ENCODE assay signal across 12 mouse cellular contexts in genomic region chr3:148907873-148908272, GRCm38 (mm10).
"Had no signal": no experiment of that assay in that cellular context is flagged by ENCODE, and none has a peak within 500 bp of the region (broad histone marks: within the 10 kb centered on the region; RNA-seq: fewer than 3 reads in every experiment).

No protein-coding gene starts in this region.

- H3K9me3 ChIP-seq: intestine, embryonic 15.5 days; kidney, embryonic 15.5 days; limb, embryonic 15.5 days; liver, embryonic 13.5 days; midbrain, embryonic 15.5 days; neural tube, embryonic 12.5 days had no signal

- H3K27me3 ChIP-seq: intestine, embryonic 15.5 days; kidney, embryonic 15.5 days; limb, embryonic 15.5 days; liver, embryonic 13.5 days; midbrain, embryonic 15.5 days; neural tube, embryonic 12.5 days had no signal

- DNase-seq: kidney, adult 18-20 months; kidney, postnatal 14 days; liver, embryonic 13.5 days; right cerebral cortex, postnatal 25 days; thymus, postnatal 36 days had no signal

- ATAC-seq: midbrain, embryonic 15.5 days had no signal

- H3K27ac ChIP-seq: intestine, embryonic 15.5 days; kidney, embryonic 15.5 days; limb, embryonic 15.5 days; liver, embryonic 13.5 days; midbrain, embryonic 15.5 days; neural tube, embryonic 12.5 days had no signal

- H3K4me3 ChIP-seq: intestine, embryonic 15.5 days; kidney, embryonic 15.5 days; left cerebral cortex, adult 2 months; limb, embryonic 15.5 days; liver, embryonic 13.5 days; midbrain, embryonic 15.5 days; neural tube, embryonic 12.5 days had no signal

- H3K4me2 ChIP-seq: intestine, embryonic 15.5 days; kidney, embryonic 15.5 days; limb, embryonic 15.5 days; liver, embryonic 13.5 days; midbrain, embryonic 11.5 days; midbrain, embryonic 15.5 days; neural tube, embryonic 12.5 days had no signal

- H3K9ac ChIP-seq: intestine, embryonic 15.5 days; kidney, embryonic 15.5 days; limb, embryonic 15.5 days; liver, embryonic 13.5 days; midbrain, embryonic 15.5 days; neural tube, embryonic 12.5 days had no signal

- H3K36me3 ChIP-seq: intestine, embryonic 15.5 days; kidney, embryonic 15.5 days; limb, embryonic 15.5 days; liver, embryonic 13.5 days; midbrain, embryonic 15.5 days; neural tube, embryonic 12.5 days had no signal
